Mouse (Mus musculus): ENCODE results near the gene Gtsf1l. TPM values are rescaled to one million over a fixed set of nuclear protein-coding genes. Genes with fewer than 3 reads are reported as not detected.

Gene Gtsf1l
- total RNA-seq, 2 experiments from 2014 or later = not detected

DNA sequence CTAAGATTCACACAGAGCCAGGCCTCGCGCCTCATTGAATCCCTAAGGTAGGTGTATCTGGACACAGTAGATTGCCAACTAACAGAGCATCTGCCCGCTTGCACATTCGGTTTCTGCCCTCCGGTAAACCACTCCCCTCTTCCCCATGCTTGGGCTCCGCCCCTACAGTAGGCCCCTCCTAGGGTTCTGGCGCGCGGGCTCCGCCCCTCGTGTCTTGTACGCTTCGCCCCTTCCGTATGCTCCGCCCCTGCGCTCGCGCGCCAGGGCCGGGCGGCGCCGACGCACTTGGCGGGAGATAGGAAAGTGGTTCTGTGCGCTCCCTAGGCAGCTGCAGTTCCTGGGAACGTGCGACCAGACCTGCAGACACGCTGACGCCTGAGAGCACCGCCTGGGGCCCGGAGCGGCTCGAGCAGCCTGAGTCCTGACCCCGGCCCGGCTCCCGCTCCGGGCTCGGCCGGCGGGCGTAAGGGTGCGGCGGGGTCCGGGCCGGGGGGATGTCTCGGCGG is 33.3 kb downstream of the Gtsf1l start, which contains the start of gene Mybl2:
TSS of gene Mybl2 (plus strand) at position 353 of the 506 bp plus-strand sequence.
- DNase-seq (ENCODE audit: low spot score in 2 of 2) = peak; percentile 89 to 93

DNA sequence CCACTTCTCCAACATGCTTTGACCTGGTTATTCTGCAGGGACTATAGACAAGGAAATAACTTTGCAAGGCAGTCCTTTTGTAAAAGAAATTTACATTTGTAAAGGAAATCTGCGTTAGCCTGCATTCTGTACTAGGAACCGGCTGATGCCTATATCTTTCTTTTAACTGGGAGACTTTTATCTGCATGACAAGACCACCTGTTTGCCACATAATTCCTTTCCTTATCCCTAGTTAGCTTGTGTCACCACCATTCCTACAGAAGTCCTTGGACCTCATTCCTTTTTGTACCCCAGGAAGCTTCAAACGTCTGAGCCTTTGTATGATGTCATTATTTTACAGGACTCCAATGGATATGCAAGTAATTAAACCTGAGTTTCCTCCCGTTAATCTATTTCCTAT is 34.8 kb downstream of the Gtsf1l start:
- no peak for DNase-seq (ENCODE audit: low spot score in 2 of 2)

DNA sequence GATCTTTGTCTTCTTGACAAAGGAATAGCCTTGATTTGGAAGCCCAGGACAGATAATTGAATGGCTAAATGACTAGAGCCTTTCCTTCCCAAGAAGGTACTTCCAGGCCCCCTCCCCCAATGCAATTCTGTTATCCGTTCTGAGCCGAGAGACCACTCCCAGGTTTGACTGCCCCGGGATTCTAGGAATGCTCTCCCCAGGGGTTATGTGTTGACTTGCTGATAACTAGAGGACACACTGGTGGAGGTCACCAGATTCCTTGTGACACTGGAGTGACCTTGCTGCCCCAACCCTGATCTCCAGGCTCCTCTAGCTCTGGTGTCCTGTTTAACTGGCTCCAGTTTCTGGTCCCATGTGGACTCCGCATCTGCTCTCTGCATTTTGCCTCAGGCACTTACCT is 35.6 kb downstream of the Gtsf1l start:
- no peak for DNase-seq (ENCODE audit: low spot score in 2 of 2)

DNA sequence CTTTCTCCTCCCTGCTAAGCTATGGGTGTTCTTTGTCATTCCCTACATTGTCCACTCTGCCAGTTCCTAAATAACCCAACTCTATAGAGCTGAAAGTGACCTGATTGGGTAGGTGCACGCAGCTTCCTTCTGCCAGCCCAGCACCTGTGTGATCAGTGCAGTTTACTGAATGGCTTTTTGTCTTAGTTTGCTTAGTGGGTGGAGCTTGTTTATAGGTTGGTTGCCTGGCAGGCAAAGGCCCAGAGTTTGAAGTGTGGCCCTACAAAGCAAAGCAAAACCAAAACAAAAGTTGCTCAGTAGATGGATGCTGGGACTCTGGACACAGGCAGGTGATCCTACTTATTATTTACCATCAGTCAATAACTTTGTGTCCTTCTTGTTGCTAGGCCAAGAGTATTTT is 36.0 kb downstream of the Gtsf1l start:
- DNase-seq (ENCODE audit: low spot score in 2 of 2) = no peak

DNA sequence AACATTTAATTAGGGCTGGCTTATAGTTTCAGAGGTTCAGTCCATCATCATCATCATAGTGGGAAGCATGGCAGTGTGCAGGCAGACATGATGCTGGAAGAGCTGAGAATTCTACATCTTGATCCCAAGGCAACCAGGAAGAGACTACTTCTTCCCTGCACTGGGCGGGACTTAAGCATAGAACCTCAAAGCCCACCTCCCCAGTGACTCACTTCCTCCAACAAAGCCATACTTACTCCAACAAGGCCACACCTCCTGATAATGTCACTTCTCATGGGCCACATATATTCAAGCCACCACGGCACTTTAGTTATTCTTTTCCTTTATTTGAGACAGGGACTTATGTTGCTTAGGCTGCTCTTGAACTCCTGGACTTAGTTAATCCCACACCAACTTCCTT is 38.5 kb downstream of the Gtsf1l start:
- no peak for DNase-seq (ENCODE audit: low spot score in 2 of 2)

DNA sequence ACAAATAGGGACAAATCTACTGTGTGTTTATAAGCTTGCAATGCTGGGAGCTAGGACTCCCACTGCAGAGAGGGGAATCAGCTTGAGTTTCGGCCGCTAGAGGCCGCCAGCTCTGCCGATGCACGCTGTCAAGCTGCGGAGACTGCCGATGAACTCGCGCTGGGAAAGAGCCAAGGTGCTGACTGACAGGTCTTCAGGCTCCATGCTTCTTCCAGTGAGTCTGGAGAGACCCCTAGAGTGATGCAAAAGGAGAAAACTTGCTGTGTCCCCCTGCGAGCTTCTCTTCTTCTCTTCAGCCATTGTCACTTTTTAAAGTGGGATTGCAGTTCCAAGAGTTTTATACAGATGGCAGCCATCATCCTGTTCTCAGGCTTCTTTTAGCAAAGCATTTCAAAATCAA is 39.5 kb downstream of the Gtsf1l start:
- DNase-seq (ENCODE audit: low spot score in 2 of 2) = peak; percentile 43 to 71

DNA sequence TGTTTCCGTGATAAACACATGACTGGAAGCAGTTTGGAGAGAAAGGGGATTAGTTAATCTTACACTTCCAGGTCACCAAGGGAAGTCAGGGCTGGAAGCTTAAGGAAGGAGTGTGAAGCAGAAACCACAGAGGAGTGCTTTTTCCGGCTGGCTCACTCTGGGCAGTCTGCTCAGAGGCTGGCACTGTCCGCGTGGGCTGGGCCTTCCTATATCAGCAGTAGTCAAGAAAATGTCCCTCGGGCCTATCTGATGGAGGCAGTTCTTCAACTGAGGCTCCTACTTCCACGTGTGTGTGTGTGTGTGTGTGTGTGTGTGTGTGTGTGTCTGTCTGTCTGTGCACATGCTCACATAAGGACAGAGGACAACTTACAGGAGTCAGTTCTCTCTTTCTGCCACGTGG is 47.7 kb downstream of the Gtsf1l start:
- no peak for DNase-seq (ENCODE audit: low spot score in 2 of 2)

Small RNAs within 50 kb of the gene (microRNA-seq; reads per million reads assigned to microRNA genes)
- gene Gm22174 = not detected
- gene Mir7003 = not detected

Other genes starting within 250 kb of the Gtsf1l start
- 100 to 1,000 TPM; 125 to 132 TPM for gene Srsf6, start 156.3 kb downstream of the Gtsf1l start, total RNA-seq (2021)
- under 1 TPM; 0.17 to 0.70 TPM for gene L3mbtl1, start 144.4 kb downstream of the Gtsf1l start, total RNA-seq (2021)
- not detected for gene Sgk2, start 100.5 kb downstream of the Gtsf1l start, total RNA-seq (2021)
- 10 to 100 TPM; 21.1 to 21.5 TPM for gene Ift52, start 70.5 kb downstream of the Gtsf1l start, total RNA-seq (2021)
- 10 to 100 TPM; 10.6 TPM for gene Mybl2, start 33.2 kb downstream of the Gtsf1l start, total RNA-seq (2021)
- gene Tox2, start 115.3 kb upstream of the Gtsf1l start, total RNA-seq (2021) = 1 to 10 TPM; 1.5 to 1.9 TPM